Mouse (Mus musculus): Measurements from ENCODE around the gene Ampd2. TPM values are rescaled to one million over a fixed set of nuclear protein-coding genes. Genes with fewer than 3 reads are reported as not detected.
A peak's percentile ranks its signal among the peaks of the same experiment; 100 is the strongest.

The Ampd2 gene
- polyA plus RNA-seq (2012; rRNA removed) (40.9 and 49.6 TPM in 2 replicates), polyA plus RNA-seq (2014; fragmentation: Nextera tagmentation; extraction: Ambion mirVana) (34.3 and 37.8 TPM in 2 replicates)

- H3K4me3 ChIP-seq (ENCODE audit: insufficient read depth in 1 of 2, low read depth in 2 of 2, low read length in 2 of 2) = peak within 1 kb of the TSS; percentile 92 to 93
- TF ChIP-seq EP300 (IDR thresholded peaks at IDR 0.05; ENCODE audit: low read depth) (no peak; the same call in 1 of the 2 replicates), CTCF (IDR thresholded peaks at IDR 0.05; ENCODE audit: low read depth) (no peak)
- peak within 1 kb of the TSS; percentile 90 for H3K9ac ChIP-seq (replicated peaks)
- peak in 2 of 3 experiments; percentile 64 for DNase-seq (ENCODE audit: low read depth in 3 of 3, low spot score in 3 of 3)
- H3K36me3 ChIP-seq (replicated peaks; ENCODE audit: control insufficient read depth, insufficient read depth, low read depth) = peaks cover 3% of the 10 kb centered on the region
- WGBS (ENCODE audit: insufficient replicate concordance) = under 1% methylated on average over 29 of the region's 29 CpGs
- H3K4me2 ChIP-seq (ENCODE audit: low read depth) = peak within 1 kb of the TSS; percentile 99
- ATAC-seq (ENCODE audit: insufficient read depth) = peak; percentile 60
- H3K4me1 ChIP-seq (replicated peaks; ENCODE audit: control insufficient read depth in 2 of 2, insufficient read depth in 2 of 2, low read length in 1 of 2) = peaks cover 34 to 40% of the 10 kb centered on the region in 2 experiments
- H3K27me3 ChIP-seq (ENCODE audit: control insufficient read depth, insufficient read depth, low read length) = no peaks in the 10 kb centered on the region
- no peaks in the 10 kb centered on the region for H3K9me3 ChIP-seq (ENCODE audit: control insufficient read depth, low read length)
- H3K27ac ChIP-seq = peak within 1 kb of the TSS; percentile 83
Measured at GRCm38 (mm10) chr3:108086470-108086979, at the start of gene Ampd2. Ampd2 (minus strand) TSS chr3:108086651.

- Histone ChIP-seq H3K27ac (no peak overlapping the region), H3K27me3 (ENCODE audit: control insufficient read depth, insufficient read depth, low read length) (no peaks in the 10 kb centered on the region), H3K4me3 (ENCODE audit: insufficient read depth in 1 of 2, low read depth in 2 of 2, low read length in 2 of 2) (no peak overlapping the region), H3K36me3 (replicated peaks; ENCODE audit: control insufficient read depth, insufficient read depth, low read depth) (peaks cover 8% of the 10 kb centered on the region), H3K4me2 (ENCODE audit: low read depth) (no peak overlapping the region), H3K9me3 (ENCODE audit: control insufficient read depth, low read length) (no peaks in the 10 kb centered on the region), H3K9ac (replicated peaks) (no peak overlapping the region), H3K4me1 (replicated peaks; ENCODE audit: control insufficient read depth in 2 of 2, insufficient read depth in 2 of 2, low read length in 1 of 2) (peaks cover 23 to 29% of the 10 kb centered on the region in 2 experiments)
- no peak for TF ChIP-seq EP300 (IDR thresholded peaks at IDR 0.05; ENCODE audit: low read depth)
- TF ChIP-seq CTCF (IDR thresholded peaks at IDR 0.05; ENCODE audit: low read depth) = no peak
- DNase-seq (ENCODE audit: low read depth in 3 of 3, low spot score in 3 of 3) (no peak), ATAC-seq (ENCODE audit: insufficient read depth) (no peak)
- 44% methylated on average over 11 of the region's 11 CpGs for WGBS (ENCODE audit: insufficient replicate concordance)
Measured at GRCm38 (mm10) chr3:108134701-108135100, 48.2 kb upstream of the Ampd2 start.

GRCm38 (mm10) chr3:108132484-108132883 lies 46.0 kb upstream of the Ampd2 start:
- no peak for ATAC-seq (ENCODE audit: insufficient read depth)
- Histone ChIP-seq H3K9me3 (ENCODE audit: control insufficient read depth, low read length) (no peaks in the 10 kb centered on the region), H3K36me3 (replicated peaks; ENCODE audit: control insufficient read depth, insufficient read depth, low read depth) (peaks cover 6% of the 10 kb centered on the region), H3K27me3 (ENCODE audit: control insufficient read depth, insufficient read depth, low read length) (no peaks in the 10 kb centered on the region), H3K4me3 (ENCODE audit: insufficient read depth in 1 of 2, low read depth in 2 of 2, low read length in 2 of 2) (no peak overlapping the region), H3K4me2 (ENCODE audit: low read depth) (no peak overlapping the region), H3K4me1 (replicated peaks; ENCODE audit: control insufficient read depth in 2 of 2, insufficient read depth in 2 of 2, low read length in 1 of 2) (peaks cover 42 to 49% of the 10 kb centered on the region in 2 experiments), H3K9ac (replicated peaks) (no peak overlapping the region), H3K27ac (peak overlapping the region; percentile 16; the same call in 1 of the 2 replicates)
- DNase-seq (ENCODE audit: low read depth in 3 of 3, low spot score in 3 of 3) = no peak
- 68% methylated on average over 1 of the region's 1 CpGs for WGBS (ENCODE audit: insufficient replicate concordance)
- TF ChIP-seq EP300 (IDR thresholded peaks at IDR 0.05; ENCODE audit: low read depth) (no peak), CTCF (IDR thresholded peaks at IDR 0.05; ENCODE audit: low read depth) (no peak)

GRCm38 (mm10) chr3:108131821-108132220 lies 45.4 kb upstream of the Ampd2 start:
- ATAC-seq (ENCODE audit: insufficient read depth) = no peak
- Histone ChIP-seq H3K4me3 (ENCODE audit: insufficient read depth in 1 of 2, low read depth in 2 of 2, low read length in 2 of 2) (no peak overlapping the region), H3K9ac (replicated peaks) (peak overlapping the region; percentile 32; the same call in 1 of the 2 replicates), H3K27me3 (ENCODE audit: control insufficient read depth, insufficient read depth, low read length) (no peaks in the 10 kb centered on the region), H3K4me1 (replicated peaks; ENCODE audit: control insufficient read depth in 2 of 2, insufficient read depth in 2 of 2, low read length in 1 of 2) (peaks cover 42 to 51% of the 10 kb centered on the region in 2 experiments), H3K4me2 (ENCODE audit: low read depth) (no peak overlapping the region), H3K9me3 (ENCODE audit: control insufficient read depth, low read length) (no peaks in the 10 kb centered on the region), H3K36me3 (replicated peaks; ENCODE audit: control insufficient read depth, insufficient read depth, low read depth) (peaks cover 2% of the 10 kb centered on the region), H3K27ac (peak overlapping the region; percentile 31; the same call in 1 of the 2 replicates)
- DNase-seq (ENCODE audit: low read depth in 3 of 3, low spot score in 3 of 3) = no peak
- no peak for TF ChIP-seq CTCF (IDR thresholded peaks at IDR 0.05; ENCODE audit: low read depth)
- TF ChIP-seq EP300 (IDR thresholded peaks at IDR 0.05; ENCODE audit: low read depth) = no peak
- WGBS (ENCODE audit: insufficient replicate concordance) = 60% methylated on average over 1 of the region's 1 CpGs

GRCm38 (mm10) chr3:108131216-108131615 lies 44.8 kb upstream of the Ampd2 start:
- TF ChIP-seq CTCF (IDR thresholded peaks at IDR 0.05; ENCODE audit: low read depth) (no peak), EP300 (IDR thresholded peaks at IDR 0.05; ENCODE audit: low read depth) (no peak)
- Histone ChIP-seq H3K4me2 (ENCODE audit: low read depth) (peak overlapping the region; percentile 22; the same call in 1 of the 2 replicates), H3K4me1 (replicated peaks; ENCODE audit: control insufficient read depth in 2 of 2, insufficient read depth in 2 of 2, low read length in 1 of 2) (peaks cover 47 to 55% of the 10 kb centered on the region in 2 experiments), H3K4me3 (ENCODE audit: insufficient read depth in 1 of 2, low read depth in 2 of 2, low read length in 2 of 2) (no peak overlapping the region), H3K9me3 (ENCODE audit: control insufficient read depth, low read length) (no peaks in the 10 kb centered on the region), H3K27ac (no peak overlapping the region), H3K9ac (replicated peaks) (no peak overlapping the region), H3K27me3 (ENCODE audit: control insufficient read depth, insufficient read depth, low read length) (no peaks in the 10 kb centered on the region), H3K36me3 (replicated peaks; ENCODE audit: control insufficient read depth, insufficient read depth, low read depth) (no peaks in the 10 kb centered on the region)
- no peak for ATAC-seq (ENCODE audit: insufficient read depth)
- 79% methylated on average over 5 of the region's 5 CpGs for WGBS (ENCODE audit: insufficient replicate concordance)
- DNase-seq (ENCODE audit: low read depth in 3 of 3, low spot score in 3 of 3) = no peak

All from liver, embryonic 14.5 days (tissue).